In the genomic region with DNA sequence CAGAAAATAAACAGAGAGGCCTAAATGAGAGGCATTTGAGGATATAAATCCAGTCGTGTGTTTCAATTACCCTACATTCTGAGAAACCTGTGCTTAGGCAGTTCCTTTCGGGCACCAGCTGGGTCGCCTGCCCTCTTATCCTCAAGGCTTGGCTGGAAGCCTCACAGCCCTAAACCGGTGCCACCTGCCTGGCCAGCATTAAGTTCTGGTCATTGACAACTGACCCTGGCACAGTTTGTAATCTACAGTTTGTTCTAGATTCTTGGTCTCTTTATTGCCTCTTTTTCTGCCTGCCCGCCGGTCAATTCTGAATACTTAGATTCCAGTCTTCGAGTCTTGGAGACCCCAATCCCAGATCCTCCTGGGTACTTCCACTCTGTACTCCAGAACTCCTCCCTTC, we compare ENCODE assay signal across 8 mouse cellular contexts. TPM values are rescaled to one million over a fixed set of nuclear protein-coding genes. Genes with fewer than 3 reads are reported as not detected.
DNase-seq lines count a peak whose midpoint lies in the region; ATAC-seq and TF ChIP-seq lines count a peak whose summit lies in the region.

No protein-coding gene starts in this region.

- intact Hi-C loops in gastrocnemius, adult 2 months (cut with DNase I) = loop anchor here (2.0 kb wide), 1 partner anchor 118 kb away; a partner anchor contains a TSS

- peak; percentile 69 for DNase-seq in gastrocnemius, adult 2 months
- DNase-seq in gastrocnemius, postnatal 25 days = no peak
- DNase-seq in ES-E14 (ENCODE audit: low read depth, low spot score) = no peak
- no peak for DNase-seq in left cerebral cortex, adult 8-10 months (ENCODE audit: low spot score in 2 of 2)
- DNase-seq in cerebellum, postnatal 4 days (ENCODE audit: low spot score in 2 of 2) = no peak

- TF ChIP-seq CTCF in gastrocnemius, adult 2 months (IDR thresholded peaks at IDR 0.05) = no peak
- TF ChIP-seq CTCF in small intestine, adult 2 months (IDR thresholded peaks at IDR 0.05; ENCODE audit: extremely low read depth, insufficient read length, insufficient replicate concordance, low read depth, low read length) = no peak

- no peak for ATAC-seq in hindbrain, embryonic 12.5 days (ENCODE audit: low FRiP score)
- ATAC-seq in limb, embryonic 15.5 days (ENCODE audit: insufficient number of reproducible peaks, low FRiP score, low TSS enrichment, low read depth) = no peak

- H3K4me3 ChIP-seq in gastrocnemius, adult 2 months = peak overlapping the region; percentile 92
- H3K4me3 ChIP-seq in ES-E14 (ENCODE audit: insufficient read depth in 1 of 2, low read depth in 1 of 2, low read length in 2 of 2, poor library complexity in 1 of 2, severe bottlenecking in 1 of 2) = peak overlapping the region; percentile 81 to 89
- H3K4me3 ChIP-seq in hindbrain, embryonic 12.5 days = peak overlapping the region; percentile 62
- peak overlapping the region; percentile 92 for H3K4me3 ChIP-seq in limb, embryonic 15.5 days
- H3K4me3 ChIP-seq in small intestine, adult 2 months (ENCODE audit: low read depth, low read length) = peak overlapping the region; percentile 68

- TF ChIP-seq POLR2A in small intestine, adult 2 months (IDR thresholded peaks at IDR 0.05; ENCODE audit: low read depth, low read length) = no peak

- WGBS in hindbrain, embryonic 12.5 days = 25% methylated on average over 7 of the region's 7 CpGs
- WGBS in limb, embryonic 15.5 days = 10% methylated on average over 7 of the region's 7 CpGs
- 4% methylated on average over 7 of the region's 7 CpGs for WGBS in small intestine, adult 2 months

- 0 out of 2 replicates have a peak, but pooled peaks cover 2% of the 10 kb centered on the region for H3K27me3 ChIP-seq in hindbrain, embryonic 12.5 days
- H3K27me3 ChIP-seq in limb, embryonic 15.5 days = no peaks in the 10 kb centered on the region
- no peaks in the 10 kb centered on the region for H3K27me3 ChIP-seq in small intestine, adult 2 months (ENCODE audit: control insufficient read depth, insufficient read depth, low read length)

- in situ Hi-C loops in ES-E14 (cut with MboI; ENCODE audit: low sequenced_read_pairs in 2 of 2, unreplicated experiment in 2 of 2) = no loop called here

- H3K9me3 ChIP-seq in ES-E14 (ENCODE audit: control insufficient read depth, insufficient read depth, low read depth, low read length) = no peaks in the 10 kb centered on the region
- no peaks in the 10 kb centered on the region for H3K9me3 ChIP-seq in hindbrain, embryonic 12.5 days (replicated peaks)
- no peaks in the 10 kb centered on the region for H3K9me3 ChIP-seq in limb, embryonic 15.5 days

- peaks cover 10% of the 10 kb centered on the region for H3K36me3 ChIP-seq in ES-E14 (ENCODE audit: control insufficient read depth, insufficient read depth, low read length, poor library complexity, severe bottlenecking)
- peaks cover 4% of the 10 kb centered on the region for H3K36me3 ChIP-seq in hindbrain, embryonic 12.5 days
- H3K36me3 ChIP-seq in limb, embryonic 15.5 days = no peaks in the 10 kb centered on the region
- H3K36me3 ChIP-seq in small intestine, adult 2 months (ENCODE audit: control insufficient read depth, insufficient read depth, low read length) = no peaks in the 10 kb centered on the region

- H3K4me1 ChIP-seq in ES-E14 (ENCODE audit: control insufficient read depth in 2 of 2, insufficient read depth in 2 of 2, low read length in 2 of 2, poor library complexity in 1 of 2) = peaks cover 0 to 13% of the 10 kb centered on the region in 2 experiments; a peak in 2 of 4 replicates
- peaks cover 14% of the 10 kb centered on the region for H3K4me1 ChIP-seq in hindbrain, embryonic 12.5 days
- H3K4me1 ChIP-seq in limb, embryonic 15.5 days = peaks cover 32% of the 10 kb centered on the region
- peaks cover 13% of the 10 kb centered on the region for H3K4me1 ChIP-seq in small intestine, adult 2 months (ENCODE audit: control insufficient read depth, insufficient read depth, insufficient read length, low read length)

- H3K27ac ChIP-seq in gastrocnemius, adult 2 months = peak overlapping the region; percentile 94
- no peak overlapping the region for H3K27ac ChIP-seq in ES-E14 (ENCODE audit: insufficient read depth, low read depth, low read length, poor library complexity, severe bottlenecking)
- no peak overlapping the region for H3K27ac ChIP-seq in hindbrain, embryonic 12.5 days
- peak overlapping the region; percentile 92; the same call in 1 of the 2 replicates for H3K27ac ChIP-seq in limb, embryonic 15.5 days
- H3K27ac ChIP-seq in small intestine, adult 2 months (ENCODE audit: insufficient read depth, low read depth, low read length) = no peak overlapping the region

- H3K9ac ChIP-seq in ES-E14 (ENCODE audit: insufficient read depth, low read depth, low read length, poor library complexity, severe bottlenecking) = peak overlapping the region; percentile 91
- H3K9ac ChIP-seq in hindbrain, embryonic 12.5 days = peak overlapping the region; percentile 78
- peak overlapping the region; percentile 95 for H3K9ac ChIP-seq in limb, embryonic 15.5 days

- peak overlapping the region; percentile 78 for H3K4me2 ChIP-seq in hindbrain, embryonic 12.5 days (replicated peaks)
- peak overlapping the region; percentile 77 for H3K4me2 ChIP-seq in limb, embryonic 15.5 days

TF ChIP-seq in ES-E14, 5 proteins besides CTCF, POLR2A, EP300 and RAD21:
- TF ChIP-seq CHD2 (IDR thresholded peaks at IDR 0.05; ENCODE audit: low read depth, low read length) (no peak), HCFC1 (IDR thresholded peaks at IDR 0.05; ENCODE audit: borderline replicate concordance, insufficient read depth, low read length) (no peak), ZNF384 (IDR thresholded peaks at IDR 0.05; ENCODE audit: low read depth, low read length) (no peak), ZC3H11A (IDR thresholded peaks at IDR 0.05; ENCODE audit: borderline replicate concordance, low read depth, low read length) (no peak), MAFK (IDR thresholded peaks at IDR 0.05; ENCODE audit: insufficient read depth, low read depth, low read length) (no peak)

RNA-seq across cellular contexts. Expression of a gene that starts 10.7 kb away (rescaled TPM):
- 1 to 10 TPM; 5.9 to 6.9 TPM for total RNA-seq in gastrocnemius, adult 2 months (2021)
- 1 to 10 TPM; 3.9 to 4.7 TPM for total RNA-seq in gastrocnemius, postnatal 25 days (2021)
- total RNA-seq in ES-E14 (2012; rRNA removed) = 61.2 and 84.6 TPM in 2 replicates
- 19.5 and 20.1 TPM in 2 replicates for polyA plus RNA-seq in hindbrain, embryonic 12.5 days (2016; fragmentation: Nextera tagmentation; extraction: Ambion mirVana)
- polyA plus RNA-seq in limb, embryonic 15.5 days (2015; fragmentation: Nextera tagmentation; extraction: Ambion mirVana) = 33.5 and 34.8 TPM in 2 replicates
- 25.6 and 26.0 TPM in 2 replicates for polyA plus RNA-seq in small intestine, adult 2 months (2012; rRNA removed)
- total RNA-seq in left cerebral cortex, adult 8-10 months (2022) = 10 to 100 TPM in 1 of 4 experiments, 1 to 10 TPM in 3; 6.8 to 11.9 (median 9.1) TPM

RNA-seq across cellular contexts. Expression of a gene that starts 19.6 kb away (rescaled TPM):
- 10 to 100 TPM; 20.2 to 22.0 TPM for total RNA-seq in gastrocnemius, adult 2 months (2021)
- total RNA-seq in gastrocnemius, postnatal 25 days (2021) = 10 to 100 TPM; 17.2 to 20.0 TPM
- total RNA-seq in ES-E14 (2012; rRNA removed) = 68.0 and 72.4 TPM in 2 replicates
- polyA plus RNA-seq in hindbrain, embryonic 12.5 days (2016; fragmentation: Nextera tagmentation; extraction: Ambion mirVana) = 99.0 and 101 TPM in 2 replicates
- polyA plus RNA-seq in limb, embryonic 15.5 days (2015; fragmentation: Nextera tagmentation; extraction: Ambion mirVana) = 84.4 and 101 TPM in 2 replicates
- 41.9 and 89.9 TPM in 2 replicates for polyA plus RNA-seq in small intestine, adult 2 months (2012; rRNA removed)
- 100 to 1,000 TPM in 2 of 4 experiments, 10 to 100 TPM in 2; 95.8 to 114 (median 105) TPM for total RNA-seq in left cerebral cortex, adult 8-10 months (2022)

RNA-seq across cellular contexts. Expression of a gene that starts 27.6 kb away (rescaled TPM):
- 10 to 100 TPM in 1 of 2 experiments, 1 to 10 TPM in 1; 4.4 to 12.0 TPM for total RNA-seq in gastrocnemius, adult 2 months (2021)
- 1 to 10 TPM; 4.2 to 8.4 TPM for total RNA-seq in gastrocnemius, postnatal 25 days (2021)
- 1.7 and 1.8 TPM in 2 replicates for total RNA-seq in ES-E14 (2012; rRNA removed)
- 33.5 and 34.8 TPM in 2 replicates for polyA plus RNA-seq in hindbrain, embryonic 12.5 days (2016; fragmentation: Nextera tagmentation; extraction: Ambion mirVana)
- polyA plus RNA-seq in limb, embryonic 15.5 days (2015; fragmentation: Nextera tagmentation; extraction: Ambion mirVana) = 23.0 and 24.7 TPM in 2 replicates
- 10.9 and 25.3 TPM in 2 replicates for polyA plus RNA-seq in small intestine, adult 2 months (2012; rRNA removed)
- total RNA-seq in left cerebral cortex, adult 8-10 months (2022) = 10 to 100 TPM; 29.5 to 37.8 (median 33.5) TPM

RNA-seq across cellular contexts. Expression of a gene that starts 46.9 kb away (rescaled TPM):
- 10 to 100 TPM; 26.5 to 38.8 TPM for total RNA-seq in gastrocnemius, adult 2 months (2021)
- 10 to 100 TPM; 28.0 to 30.7 TPM for total RNA-seq in gastrocnemius, postnatal 25 days (2021)
- 18.3 and 36.8 TPM in 2 replicates for total RNA-seq in ES-E14 (2012; rRNA removed)
- polyA plus RNA-seq in hindbrain, embryonic 12.5 days (2016; fragmentation: Nextera tagmentation; extraction: Ambion mirVana) = 31.6 and 32.1 TPM in 2 replicates
- polyA plus RNA-seq in limb, embryonic 15.5 days (2015; fragmentation: Nextera tagmentation; extraction: Ambion mirVana) = 64.6 and 71.5 TPM in 2 replicates
- polyA plus RNA-seq in small intestine, adult 2 months (2012; rRNA removed) = 36.8 and 54.4 TPM in 2 replicates
- total RNA-seq in left cerebral cortex, adult 8-10 months (2022) = 10 to 100 TPM; 19.5 to 22.0 (median 21.4) TPM

RNA-seq across cellular contexts. Expression of a gene that starts 47.5 kb away (rescaled TPM):
- not detected for total RNA-seq in gastrocnemius, adult 2 months (2021)
- not detected for total RNA-seq in gastrocnemius, postnatal 25 days (2021)
- total RNA-seq in ES-E14 (2012; rRNA removed) = not detected in 2 replicates
- polyA plus RNA-seq in hindbrain, embryonic 12.5 days (2016; fragmentation: Nextera tagmentation; extraction: Ambion mirVana) = 1.6 and 2.0 TPM in 2 replicates
- polyA plus RNA-seq in limb, embryonic 15.5 days (2015; fragmentation: Nextera tagmentation; extraction: Ambion mirVana) = not detected in 2 replicates
- polyA plus RNA-seq in small intestine, adult 2 months (2012; rRNA removed) = not detected in 2 replicates
- 1 to 10 TPM; 2.0 to 2.8 (median 2.3) TPM for total RNA-seq in left cerebral cortex, adult 8-10 months (2022)

Comparison
In these comparisons a context has a peak if more than half of its experiments do, and no peak if none do; other contexts are left out.
1. H3K27ac ChIP-seq: peak in gastrocnemius, adult 2 months (single experiment) and limb, embryonic 15.5 days (single experiment); none in ES-E14 (single experiment), hindbrain, embryonic 12.5 days (single experiment) and small intestine, adult 2 months (single experiment).
2. Peak in every context shown above with its lines, with median percentiles within 50 percentile points of each other: H3K4me3 ChIP-seq and H3K9ac ChIP-seq.